Mouse (Mus musculus): ENCODE measurements around the gene Lzic.
"Not testable (repeated sequence)": the region's sequence is repeated elsewhere in the genome, so short reads cannot be mapped to it uniquely, and the experiment has no call there.

Lzic gene

GRCm38 (mm10) chr4:149485053-149485824 is at the start of gene Lzic, which contains the start of gene Nmnat1:
TSS of gene Lzic (plus strand) at chr4:149485229.
TSS of gene Nmnat1 (minus strand) at chr4:149485202.
- DNase-seq, result peak; percentile 91

DNA sequence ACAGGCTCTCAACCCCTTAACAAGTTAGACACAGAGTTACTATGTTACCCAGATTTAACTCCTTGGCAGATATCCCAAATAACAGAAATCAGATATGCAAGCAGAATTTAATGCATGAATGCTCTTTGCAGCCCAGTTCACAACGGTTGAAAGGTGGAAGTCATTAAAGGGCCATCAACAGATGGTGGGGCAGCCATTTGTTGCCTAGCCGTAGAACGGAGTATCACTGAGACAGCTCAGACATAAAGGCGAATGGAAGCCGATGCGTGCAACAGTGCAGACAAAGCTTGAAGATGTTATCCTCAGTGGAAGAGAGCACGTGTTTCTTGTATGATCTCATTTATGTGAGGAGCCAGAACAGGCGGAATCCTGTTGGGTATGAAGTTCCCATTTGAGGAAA is 44.5 kb upstream of the Lzic start:
- no peak for DNase-seq

DNA sequence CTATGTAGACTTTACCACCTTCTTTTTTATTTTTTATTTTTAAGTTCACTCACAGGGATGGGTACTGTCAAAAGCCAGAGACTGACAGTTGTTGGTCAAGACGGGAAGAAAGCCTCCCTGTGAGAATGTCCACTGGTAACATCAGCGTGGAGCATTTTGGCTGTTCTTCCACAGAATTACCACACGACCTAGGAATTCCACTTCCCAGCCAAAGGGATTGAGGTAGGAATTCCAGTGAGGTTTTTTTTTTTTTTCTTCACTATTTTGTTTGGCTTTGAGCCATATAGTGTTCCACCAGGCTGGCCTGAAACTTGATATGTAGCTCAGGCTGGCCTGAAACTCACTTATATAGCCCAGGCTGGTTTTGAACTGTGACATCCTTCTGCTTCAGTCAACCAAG is 42.6 kb upstream of the Lzic start:
- DNase-seq, result no peak

DNA sequence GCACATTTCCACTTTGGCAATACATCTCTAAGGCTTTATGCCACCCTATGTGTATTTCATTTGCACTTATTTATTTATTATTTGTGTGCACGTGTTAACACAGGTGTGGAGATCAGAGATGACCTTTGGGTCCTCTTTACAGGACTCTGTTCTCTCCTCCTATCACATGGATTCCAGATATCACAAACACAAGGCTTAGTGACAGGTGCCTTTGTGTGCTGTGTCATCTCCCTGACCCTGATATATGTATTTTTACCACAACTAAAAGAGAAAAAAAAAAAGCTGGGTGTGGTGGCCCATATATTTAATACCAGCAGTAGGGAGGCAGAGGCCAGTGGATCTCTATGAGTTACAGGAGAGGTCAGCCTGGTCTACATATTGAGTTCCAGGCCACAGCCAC is 40.6 kb upstream of the Lzic start:
- DNase-seq, result no peak

GRCm38 (mm10) chr4:149444964-149445701 is 39.9 kb upstream of the Lzic start:
- DNase-seq, result peak; percentile 89

- peak; percentile 56 for DNase-seq
Observed at GRCm38 (mm10) chr4:149445868-149446267, 39.2 kb upstream of the Lzic start.

- no peak for DNase-seq
Observed at GRCm38 (mm10) chr4:149446309-149446708, 38.7 kb upstream of the Lzic start.

GRCm38 (mm10) chr4:149450636-149451035 is 34.4 kb upstream of the Lzic start:
- DNase-seq, result no peak

- DNase-seq, result peak; percentile 86
Observed at GRCm38 (mm10) chr4:149453656-149454055, 31.4 kb upstream of the Lzic start.

DNA sequence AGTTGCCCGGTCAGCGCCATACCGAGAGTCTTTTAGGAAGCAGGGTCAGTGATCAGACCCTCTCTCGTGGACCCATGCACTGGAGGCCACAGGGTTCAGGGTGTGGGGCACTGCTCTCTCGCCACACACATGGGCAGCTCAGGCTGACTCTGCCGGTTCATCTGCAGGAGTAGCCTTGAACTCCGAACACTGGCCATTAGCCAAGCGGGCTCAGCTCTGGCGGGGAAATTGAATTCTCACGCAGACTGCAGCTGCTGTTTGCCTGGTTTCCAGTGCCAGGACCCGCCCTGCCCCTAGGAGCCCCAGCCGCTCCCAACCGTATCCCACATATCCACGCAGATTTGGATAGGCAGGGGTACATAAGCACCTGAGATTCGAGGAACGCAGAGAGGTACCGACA is 30.8 kb upstream of the Lzic start:
- no peak for DNase-seq

DNA sequence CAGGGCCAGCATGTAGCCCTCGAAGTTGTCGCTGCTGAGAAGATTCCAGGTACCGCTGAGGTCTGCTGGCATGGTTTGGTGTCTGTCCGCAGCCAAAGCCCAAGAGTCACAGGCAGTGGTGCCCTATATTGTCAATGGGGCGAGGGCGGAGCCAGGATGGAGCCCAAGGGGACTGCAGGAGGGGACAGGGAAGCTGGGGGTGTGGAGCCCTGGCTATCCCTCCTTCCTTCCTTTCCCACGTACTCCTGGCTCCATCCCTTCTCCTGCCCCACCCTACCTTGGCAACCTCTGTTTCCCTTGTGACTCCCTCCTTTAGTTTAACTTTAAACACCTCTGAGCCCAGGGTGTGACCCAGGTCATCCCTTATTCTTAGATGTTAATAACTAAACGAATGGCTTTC is 30.1 kb upstream of the Lzic start, which contains the start of gene Rbp7:
Gene Rbp7 (minus strand): TSS at position 100 of the 400 bp plus-strand sequence.
- DNase-seq, result no peak

GRCm38 (mm10) chr4:149457163-149457562 is 27.9 kb upstream of the Lzic start:
- not testable (repeated sequence) for DNase-seq

- no peak for DNase-seq
Observed at GRCm38 (mm10) chr4:149457831-149458430, 27.1 kb upstream of the Lzic start.

DNA sequence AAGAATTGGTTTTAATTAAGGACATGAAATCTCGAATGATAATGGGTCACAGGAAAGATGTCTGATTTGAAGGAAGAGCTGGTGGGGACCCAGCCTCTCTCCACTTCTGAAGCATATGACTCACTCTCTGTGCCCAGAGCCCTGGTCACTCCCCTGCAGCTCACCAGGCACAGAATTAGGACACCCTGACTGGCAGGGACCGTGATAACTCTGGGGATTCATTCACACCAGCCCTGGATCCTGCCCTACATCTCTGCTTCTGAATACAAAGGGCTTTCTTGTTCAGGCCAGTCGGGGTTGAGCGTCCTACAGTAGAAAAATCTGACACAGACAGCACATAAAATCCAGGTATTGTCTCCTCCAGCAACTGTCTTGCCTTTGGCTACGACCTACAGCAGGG is 26.5 kb upstream of the Lzic start:
- no peak for DNase-seq

- no peak for DNase-seq
Observed at GRCm38 (mm10) chr4:149459425-149459824, 25.6 kb upstream of the Lzic start.

DNA sequence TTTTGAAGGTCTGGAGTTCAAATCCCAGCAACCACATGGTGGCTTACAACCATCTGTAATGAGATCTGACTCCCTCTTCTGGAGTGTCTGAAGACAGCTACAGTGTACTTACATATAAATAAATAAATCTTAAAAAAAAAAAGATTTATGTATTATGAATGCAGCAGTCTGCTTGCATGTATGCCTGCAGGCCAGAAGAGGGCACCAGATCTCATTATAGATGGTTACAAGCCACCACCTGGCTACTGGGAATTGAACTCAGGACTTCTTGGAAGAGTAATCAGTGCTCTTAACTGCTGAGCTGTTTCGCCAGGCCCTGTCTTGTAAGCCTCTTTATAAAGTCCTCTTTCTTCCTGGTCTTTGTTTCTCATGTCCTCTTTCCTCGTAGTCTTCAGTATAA is 24.6 kb upstream of the Lzic start:
- not testable (repeated sequence) for DNase-seq

GRCm38 (mm10) chr4:149461579-149462304 is 23.3 kb upstream of the Lzic start:
- DNase-seq, result peak; percentile 49

GRCm38 (mm10) chr4:149462305-149462971 is 22.6 kb upstream of the Lzic start:
- DNase-seq, result no peak

DNA sequence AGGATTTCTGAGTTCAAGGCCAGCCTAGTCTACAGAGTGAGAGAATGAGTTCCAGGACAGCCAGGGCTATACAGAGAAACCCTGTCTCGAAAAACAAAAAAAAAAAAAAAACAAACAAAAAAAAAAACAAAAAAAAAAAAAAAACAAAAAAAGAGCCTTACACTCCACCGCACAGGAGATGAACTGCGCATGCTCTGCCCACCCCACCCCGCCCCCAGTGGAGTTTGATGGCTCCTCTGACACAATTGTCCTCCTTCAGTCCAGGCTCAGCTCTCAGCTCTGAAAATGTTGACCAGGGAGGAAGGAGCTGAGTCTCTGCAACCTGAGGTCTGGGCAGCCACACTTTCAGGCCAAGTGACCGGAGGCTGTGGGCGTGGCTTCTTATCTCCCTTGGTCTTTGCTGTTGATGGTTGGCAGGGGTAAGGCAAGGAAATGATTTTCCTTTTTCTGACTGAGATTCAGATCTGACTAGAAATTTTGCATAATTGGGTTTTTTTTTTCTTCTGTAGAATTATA is 21.5 kb upstream of the Lzic start:
- peak; percentile 30 for DNase-seq

DNA sequence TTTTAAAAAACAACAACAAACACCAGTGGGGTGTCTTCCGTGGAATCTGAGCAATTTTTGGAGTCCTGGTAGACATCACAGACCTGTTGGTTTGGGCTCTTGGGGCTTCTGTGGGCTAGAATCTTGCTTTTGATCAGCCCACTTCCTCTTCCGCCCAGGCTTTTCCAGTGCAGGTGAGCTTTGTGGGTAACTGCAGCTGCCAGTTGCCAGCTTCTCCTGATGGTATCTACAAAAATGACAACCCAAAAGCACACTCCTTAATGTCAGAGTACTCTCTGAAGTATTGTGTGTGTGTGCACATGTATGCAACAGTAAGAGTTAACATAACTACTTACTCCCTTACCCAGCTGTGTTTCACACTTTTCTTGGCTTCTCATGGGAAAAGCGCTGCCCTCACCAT is 15.5 kb upstream of the Lzic start:
- DNase-seq, result peak; percentile 87

GRCm38 (mm10) chr4:149475096-149475495 is 9.9 kb upstream of the Lzic start:
- DNase-seq, result no peak

DNA sequence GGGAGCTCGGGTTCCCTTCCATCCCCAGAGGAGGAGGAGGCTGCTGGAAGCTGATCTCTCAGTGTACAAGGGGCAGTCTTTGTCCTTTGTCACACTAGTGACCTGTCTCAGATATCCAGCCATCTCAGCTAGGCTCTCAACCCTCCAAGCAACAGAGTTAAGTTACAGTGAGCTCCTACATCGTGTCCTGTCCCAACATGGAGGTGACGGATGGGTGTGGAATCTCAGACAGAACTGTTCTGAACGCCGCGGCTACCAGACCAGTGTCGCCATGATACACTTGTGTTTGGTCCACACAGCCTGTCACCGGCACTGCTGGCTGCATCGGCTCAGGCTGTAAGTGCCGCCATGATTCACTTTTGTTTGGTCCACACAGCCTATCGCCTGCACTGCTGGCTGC is 8.0 kb upstream of the Lzic start, which contains the start of gene Tmem274:
Gene Tmem274 (plus strand): TSS at position 301 of the 400 bp plus-strand sequence.
- DNase-seq, result no peak

Measured in thymus, postnatal 14 days (tissue).